Mouse (Mus musculus) ES-Bruce4 (cell line): ENCODE measurements around the gene Zfp712. TPM values are rescaled to one million over a fixed set of nuclear protein-coding genes. Genes with fewer than 3 reads are reported as not detected.

ENCODE experiments used
- H3K27ac ChIP-seq: 2 replicates; pipeline ENCODE4 v1.5.1; 2012; ENCODE audit warnings: low read length, inconsistent platforms; ENCODE audit not compliant: insufficient read depth
- H3K27me3 ChIP-seq: 2 replicates; pipeline ENCODE4 v1.6.1; 2012; ENCODE audit warnings: mild to moderate bottlenecking, low read length, inconsistent platforms; ENCODE audit not compliant: control insufficient read depth, poor library complexity, insufficient read depth, severe bottlenecking
- H3K36me3 ChIP-seq: 2 replicates; pipeline ENCODE4 v1.6.1; 2012; ENCODE audit warnings: inconsistent platforms, mild to moderate bottlenecking, low read length, moderate library complexity; ENCODE audit not compliant: control insufficient read depth, poor library complexity, insufficient read depth, severe bottlenecking
- H3K4me1 ChIP-seq: one replicate; pipeline ENCODE4 v1.8.1; 2011; ENCODE audit warnings: low read length; ENCODE audit not compliant: control insufficient read depth, insufficient read depth
- H3K4me3 ChIP-seq: 2 replicates; pipeline ENCODE4 v1.5.1; 2011; ENCODE audit warnings: low read depth, mild to moderate bottlenecking, low read length
- H3K9ac ChIP-seq: 2 replicates; pipeline ENCODE4 v1.6.1; 2012; ENCODE audit warnings: low read depth, mild to moderate bottlenecking, inconsistent platforms; ENCODE audit not compliant: poor library complexity, severe bottlenecking
- H3K9me3 ChIP-seq: replicated peaks from 2 replicates; pipeline ENCODE4 v1.6.1; 2012; ENCODE audit warnings: mild to moderate bottlenecking, low read length, inconsistent platforms; ENCODE audit not compliant: control insufficient read depth, poor library complexity, insufficient read depth, severe bottlenecking
- CTCF ChIP-seq: IDR thresholded peaks from one replicate; pipeline ENCODE4 v1.8.1; 2011; ENCODE audit warnings: low read depth, low read length
- EP300 ChIP-seq: IDR thresholded peaks from 2 replicates; pipeline ENCODE4 v1.6.1; 2011; ENCODE audit warnings: low read depth, low read length; ENCODE audit not compliant: insufficient read depth
- POLR2A ChIP-seq: IDR thresholded peaks from one replicate; pipeline ENCODE4 v1.8.1; 2011; ENCODE audit warnings: low read length; ENCODE audit not compliant: insufficient read depth
- polyA plus RNA-seq: library from polyadenylated mRNA; stranded (reverse); fragments of >200 nt; gene quantifications from 2 replicates; pipeline ENCODE4 v1.2.4, GENCODE M21; 2011; ENCODE audit warnings: low read depth; ENCODE audit not compliant: missing spikeins, insufficient read depth, insufficient read length

Gene Zfp712
- polyA plus RNA-seq, 1 experiment = 4.9 TPM

GRCm38 (mm10) chr13:67081946-67082345, 21.0 kb upstream of the Zfp712 start:
- H3K27ac ChIP-seq = peak overlapping the region; percentile 58
- peak overlapping the region; percentile 64 for H3K9ac ChIP-seq
- H3K4me1 ChIP-seq = no peaks in the 10 kb centered on the region
- no peaks in the 10 kb centered on the region; the same call in 1 of the 2 replicates for H3K9me3 ChIP-seq
- H3K4me3 ChIP-seq = 0 out of 2 replicates have a peak overlapping the region, but pooled peaks have one; percentile 15
- no peaks in the 10 kb centered on the region; the same call in 1 of the 2 replicates for H3K36me3 ChIP-seq
- TF ChIP-seq POLR2A (no peak), EP300 (no peak), CTCF (no peak)
- H3K27me3 ChIP-seq = no peaks in the 10 kb centered on the region

DNA sequence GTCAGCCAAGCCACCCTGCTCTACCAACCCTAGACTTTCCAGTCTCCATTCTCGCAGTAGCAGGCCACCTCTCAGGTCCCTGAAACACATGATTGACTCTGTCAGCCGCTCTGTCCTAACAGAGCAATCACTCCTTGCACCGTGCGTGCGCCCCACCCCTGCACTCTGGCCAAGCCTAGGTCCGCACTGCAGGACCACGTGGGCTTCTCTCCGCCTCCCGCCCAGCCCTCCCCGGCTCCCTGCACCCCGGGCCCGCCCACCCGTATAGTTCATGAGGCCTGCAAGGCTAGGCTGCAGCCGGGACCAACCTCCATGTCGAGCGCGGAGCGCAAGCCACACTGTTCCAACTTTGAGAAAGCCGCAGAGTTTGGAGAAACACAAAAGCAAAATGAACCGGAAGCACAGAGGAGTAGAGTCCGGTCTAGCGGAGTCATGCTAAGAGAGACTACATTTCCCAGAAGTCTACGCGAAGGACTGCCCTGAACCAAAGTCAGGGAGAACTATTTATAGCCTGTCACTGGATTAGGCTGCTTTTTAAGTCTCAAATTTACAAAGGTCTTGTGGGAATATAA, 20.3 kb upstream of the Zfp712 start:
- Histone ChIP-seq H3K9ac (peak overlapping the region; percentile 6; the same call in 1 of the 2 replicates), H3K4me1 (no peaks in the 10 kb centered on the region), H3K27me3 (no peaks in the 10 kb centered on the region), H3K9me3 (no peaks in the 10 kb centered on the region; the same call in 1 of the 2 replicates), H3K27ac (peak overlapping the region; percentile 58; the same call in 1 of the 2 replicates), H3K36me3 (no peaks in the 10 kb centered on the region; the same call in 1 of the 2 replicates), H3K4me3 (peak overlapping the region; percentile 85)
- TF ChIP-seq POLR2A = no peak
- TF ChIP-seq CTCF = no peak
- 0 out of 2 replicates have a peak, but pooled peaks have one; percentile 27 for TF ChIP-seq EP300

GRCm38 (mm10) chr13:67077244-67077643, 16.3 kb upstream of the Zfp712 start:
- TF ChIP-seq EP300 = no peak
- TF ChIP-seq CTCF = no peak
- no peak for TF ChIP-seq POLR2A
- Histone ChIP-seq H3K27ac (no peak overlapping the region), H3K27me3 (no peaks in the 10 kb centered on the region), H3K9ac (no peak overlapping the region), H3K4me3 (no peak overlapping the region), H3K36me3 (peaks cover 3% of the 10 kb centered on the region; the same call in 1 of the 2 replicates), H3K4me1 (no peaks in the 10 kb centered on the region), H3K9me3 (no peaks in the 10 kb centered on the region; the same call in 1 of the 2 replicates)

- H3K36me3 ChIP-seq = peaks cover 10% of the 10 kb centered on the region
- H3K9me3 ChIP-seq = peaks cover 3% of the 10 kb centered on the region
Measured at GRCm38 (mm10) chr13:67072786-67073185, 11.8 kb upstream of the Zfp712 start.

DNA sequence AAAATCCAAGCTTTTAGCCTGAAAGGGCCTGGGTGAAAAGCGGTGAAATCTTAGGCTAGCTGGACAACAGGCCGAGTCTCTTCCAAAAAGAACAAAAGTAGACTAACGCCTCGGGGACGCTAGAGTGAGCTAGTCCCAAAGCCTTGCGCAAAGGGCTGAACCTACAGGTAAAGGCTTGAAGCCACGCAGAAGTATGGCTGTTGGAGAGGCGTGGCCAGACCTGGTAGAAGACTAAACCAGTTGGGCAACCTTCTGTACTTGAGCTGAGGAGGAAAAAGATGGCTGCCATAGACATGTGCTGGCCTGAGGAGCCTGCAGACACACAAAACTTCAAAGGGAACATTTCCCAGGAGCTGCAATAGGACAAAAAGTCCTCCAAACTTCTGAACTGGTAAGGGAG, 4.4 kb upstream of the Zfp712 start:
- no peaks in the 10 kb centered on the region for H3K9me3 ChIP-seq
- no peaks in the 10 kb centered on the region for H3K4me1 ChIP-seq
- TF ChIP-seq POLR2A (no peak), CTCF (no peak), EP300 (no peak)
- H3K27me3 ChIP-seq = no peaks in the 10 kb centered on the region
- no peak overlapping the region for H3K9ac ChIP-seq
- no peak overlapping the region for H3K4me3 ChIP-seq
- H3K36me3 ChIP-seq = 0 out of 2 replicates have a peak, but pooled peaks cover 4% of the 10 kb centered on the region
- no peak overlapping the region for H3K27ac ChIP-seq

More at GRCm38 (mm10) chr13:67072786-67073185, 11.8 kb upstream of the Zfp712 start:
- no peaks in the 10 kb centered on the region for H3K27me3 ChIP-seq
- H3K9ac ChIP-seq = no peak overlapping the region
- no peaks in the 10 kb centered on the region for H3K4me1 ChIP-seq
- TF ChIP-seq POLR2A (no peak), CTCF (no peak), EP300 (no peak)
- no peak overlapping the region for H3K4me3 ChIP-seq
- H3K27ac ChIP-seq = no peak overlapping the region

DNA sequence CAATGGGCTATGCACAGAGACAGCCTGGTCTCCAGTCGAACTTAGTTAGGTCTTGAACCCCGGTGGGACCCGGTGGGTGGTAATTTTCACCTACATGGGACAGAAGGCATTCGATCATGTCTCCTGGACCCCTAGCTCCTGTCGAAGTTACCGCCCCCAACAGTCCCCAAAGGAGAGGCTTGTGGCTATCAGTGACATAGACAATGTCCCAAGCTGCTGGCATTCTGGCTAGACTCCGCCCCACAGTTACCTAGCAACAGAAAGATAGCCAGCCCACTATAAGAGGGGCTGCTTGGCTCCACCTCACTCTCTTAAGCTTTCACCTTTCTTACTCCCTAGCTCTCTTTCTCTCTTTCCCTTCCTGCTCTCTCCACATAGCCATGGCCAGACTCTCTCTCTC, 1.5 kb upstream of the Zfp712 start:
- no peak overlapping the region for H3K27ac ChIP-seq
- H3K27me3 ChIP-seq = no peaks in the 10 kb centered on the region
- H3K4me3 ChIP-seq = no peak overlapping the region
- no peaks in the 10 kb centered on the region for H3K36me3 ChIP-seq
- no peak overlapping the region for H3K9ac ChIP-seq
- TF ChIP-seq POLR2A (no peak), CTCF (no peak), EP300 (no peak)
- H3K4me1 ChIP-seq = no peaks in the 10 kb centered on the region
- no peaks in the 10 kb centered on the region for H3K9me3 ChIP-seq
